ENCODE assay signal across 13 mouse cellular contexts in the genomic region with DNA sequence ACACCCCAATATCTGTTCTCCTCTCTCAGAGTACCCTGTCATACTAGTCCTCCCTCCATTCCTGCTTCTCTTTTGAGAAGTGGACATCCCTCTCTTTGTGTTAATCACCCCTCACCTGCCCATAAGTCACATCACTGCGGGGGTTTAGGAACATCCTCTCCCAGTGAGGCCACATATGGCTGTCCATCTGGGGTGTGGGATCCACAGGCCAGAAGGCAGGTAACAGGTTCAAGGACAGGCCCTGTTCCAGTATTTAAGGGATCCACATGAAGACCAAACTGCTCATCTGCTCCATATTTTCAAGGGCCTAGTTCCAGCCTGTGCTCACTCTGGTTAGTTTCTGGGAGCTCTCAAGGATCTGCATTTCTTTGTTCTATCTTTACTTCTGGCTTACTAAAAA.
"Had no signal": no experiment of that assay in that cellular context is flagged by ENCODE, and none has a peak within 500 bp of the region (broad histone marks: within the 10 kb centered on the region; RNA-seq: fewer than 3 reads in every experiment).

No protein-coding gene starts in this region.

- H3K4me1 ChIP-seq: limb, embryonic 15.5 days; liver, embryonic 12.5 days; midbrain, embryonic 10.5 days; midbrain, embryonic 15.5 days; neural tube, embryonic 12.5 days; stomach, embryonic 15.5 days had no signal

- H3K9me3 ChIP-seq: limb, embryonic 15.5 days; liver, embryonic 12.5 days; midbrain, embryonic 10.5 days; midbrain, embryonic 15.5 days; neural tube, embryonic 12.5 days; stomach, embryonic 15.5 days had no signal

- H3K27ac ChIP-seq: limb, embryonic 15.5 days; liver, embryonic 12.5 days; midbrain, embryonic 10.5 days; midbrain, embryonic 15.5 days; neural tube, embryonic 12.5 days; stomach, embryonic 15.5 days had no signal

- H3K27me3 ChIP-seq: limb, embryonic 15.5 days; liver, embryonic 12.5 days; midbrain, embryonic 15.5 days; neural tube, embryonic 12.5 days; stomach, embryonic 15.5 days had no signal

- ATAC-seq: liver, embryonic 12.5 days; midbrain, embryonic 15.5 days had no signal

- DNase-seq: kidney, postnatal 25 days; lung, embryonic 14.5 days; lung, postnatal 10 days; lung, postnatal 4 days; right cerebral cortex, postnatal 4 days; spleen, adult 18-20 months; thymus, postnatal 36 days had no signal

- H3K4me3 ChIP-seq: limb, embryonic 15.5 days; liver, embryonic 12.5 days; midbrain, embryonic 10.5 days; midbrain, embryonic 15.5 days; neural tube, embryonic 12.5 days; stomach, embryonic 15.5 days had no signal

- H3K36me3 ChIP-seq: limb, embryonic 15.5 days; liver, embryonic 12.5 days; midbrain, embryonic 10.5 days; midbrain, embryonic 15.5 days; neural tube, embryonic 12.5 days; stomach, embryonic 15.5 days had no signal
